Mouse (Mus musculus) intestine, embryonic 16.5 days (tissue): ENCODE measurements around the gene Clrn3. TPM values are rescaled to one million over a fixed set of nuclear protein-coding genes. Genes with fewer than 3 reads are reported as not detected.
A peak's percentile ranks its signal among the peaks of the same experiment; 100 is the strongest.
"Not testable (repeated sequence)": the region's sequence is repeated elsewhere in the genome, so short reads cannot be mapped to it uniquely, and the experiment has no call there.

Experiments used
- ATAC-seq: fragments of 200-750 bp; cut with Nextera tagmentation; 2 replicates; pipeline ENCODE4 v1.8.0; 2017; ENCODE audit warnings: moderate TSS enrichment, moderate library complexity
- H3K27ac ChIP-seq: fragments of 300-500 bp; sonication (generic); 2 replicates; pipeline ENCODE4 v1.5.1; 2014; ENCODE audit warnings: mild to moderate bottlenecking, low read length
- H3K27me3 ChIP-seq: fragments of 300-500 bp; sonication (generic); replicated peaks from 2 replicates; pipeline ENCODE4 v1.6.1; 2014; ENCODE audit warnings: low read length, control low read depth, mixed read lengths; ENCODE audit not compliant: control insufficient read depth, insufficient read depth
- H3K36me3 ChIP-seq: fragments of 300-500 bp; sonication (generic); 2 replicates; pipeline ENCODE4 v1.6.1; 2014; ENCODE audit warnings: low read length, control low read depth; ENCODE audit not compliant: control insufficient read depth, insufficient read depth
- H3K4me1 ChIP-seq: fragments of 300-500 bp; sonication (generic); 2 replicates; pipeline ENCODE4 v1.6.1; 2014; ENCODE audit warnings: low read length, control low read depth, mixed read lengths; ENCODE audit not compliant: control insufficient read depth, insufficient read depth
- H3K4me2 ChIP-seq: fragments of 300-500 bp; sonication (generic); 2 replicates; pipeline ENCODE4 v1.6.1; 2014; ENCODE audit warnings: low read depth, low read length, control low read depth
- H3K4me3 ChIP-seq: fragments of 300-500 bp; sonication (generic); 2 replicates; pipeline ENCODE4 v1.5.1; 2014; ENCODE audit warnings: mild to moderate bottlenecking, low read length
- H3K9ac ChIP-seq: fragments of 300-500 bp; sonication (generic); 2 replicates; pipeline ENCODE4 v1.6.1; 2014; ENCODE audit warnings: low read depth, low read length
- H3K9me3 ChIP-seq: fragments of 300-500 bp; sonication (generic); 2 replicates; pipeline ENCODE4 v1.6.1; 2016; ENCODE audit warnings: low read length, control low read depth; ENCODE audit not compliant: control insufficient read depth
- WGBS: fragments of 180-500 bp; shearing (Covaris S2); extraction: QIAGEN DNeasy Blood & Tissue Kit; methylation state at CpG from one replicate; pipeline ENCODE4 v1.1.7; 2014; 5-methylcytosine and 5-hydroxymethylcytosine counted together
- polyA plus RNA-seq: library from polyadenylated mRNA; unstranded; fragments of >200 nt; fragmentation: Nextera tagmentation; extraction: Ambion mirVana; gene quantifications from 2 replicates; pipeline ENCODE4 v1.2.1, GENCODE M21; 2015

The Clrn3 gene
- polyA plus RNA-seq, 1 experiment from 2014 or later: 40.3 TPM

DNA sequence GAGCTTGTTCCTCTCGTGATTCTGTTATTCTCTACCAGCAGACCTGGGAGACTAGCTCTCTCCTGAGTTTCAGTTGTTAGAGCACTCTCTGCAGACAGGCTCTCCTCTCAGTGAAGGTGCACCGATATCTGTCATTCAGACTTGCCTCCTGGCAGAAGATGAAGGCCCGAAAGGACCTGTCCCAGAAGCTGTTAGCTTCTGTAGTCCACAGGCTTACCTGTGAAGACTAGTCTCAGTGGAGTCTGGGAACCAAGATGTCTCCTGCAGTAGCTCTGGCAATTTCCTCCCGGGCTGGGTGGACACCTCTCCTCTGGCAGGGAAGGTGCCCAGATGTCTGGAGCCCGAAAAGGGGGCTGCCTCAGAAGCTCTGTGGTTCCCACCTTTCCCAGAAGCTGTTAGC lies 21.9 kb downstream of the Clrn3 start:
- H3K4me2 ChIP-seq, H3K4me3 ChIP-seq, H3K9me3 ChIP-seq, H3K27me3 ChIP-seq, ATAC-seq, H3K27ac ChIP-seq, H3K36me3 ChIP-seq, H3K9ac ChIP-seq: not testable (repeated sequence)
- 91% methylated on average over 5 of the region's 5 CpGs for WGBS
- peaks cover 14% of the 10 kb centered on the region for H3K4me1 ChIP-seq

DNA sequence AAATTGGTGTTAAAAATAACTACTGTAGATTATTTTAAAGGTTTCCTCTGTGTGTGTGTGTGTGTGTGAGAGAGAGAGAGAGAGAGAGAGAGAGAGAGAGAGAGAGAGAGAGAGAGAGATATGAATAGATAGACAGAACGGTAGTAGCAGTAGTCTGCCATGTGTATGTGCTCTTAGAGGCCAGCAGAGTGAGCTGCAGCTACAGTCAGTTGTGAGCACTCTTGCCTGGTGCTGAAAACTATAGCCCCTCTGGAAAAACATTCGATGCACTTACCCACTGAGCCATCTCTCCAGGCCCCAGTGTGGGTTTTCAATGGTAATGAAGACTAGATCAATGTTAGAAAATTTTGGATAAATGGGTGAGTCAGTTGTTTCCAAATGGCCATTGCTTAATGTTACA lies 29.1 kb downstream of the Clrn3 start:
- 49% methylated on average over 2 of the region's 2 CpGs for WGBS
- no peaks in the 10 kb centered on the region for H3K36me3 ChIP-seq
- no peaks in the 10 kb centered on the region for H3K4me1 ChIP-seq

DNA sequence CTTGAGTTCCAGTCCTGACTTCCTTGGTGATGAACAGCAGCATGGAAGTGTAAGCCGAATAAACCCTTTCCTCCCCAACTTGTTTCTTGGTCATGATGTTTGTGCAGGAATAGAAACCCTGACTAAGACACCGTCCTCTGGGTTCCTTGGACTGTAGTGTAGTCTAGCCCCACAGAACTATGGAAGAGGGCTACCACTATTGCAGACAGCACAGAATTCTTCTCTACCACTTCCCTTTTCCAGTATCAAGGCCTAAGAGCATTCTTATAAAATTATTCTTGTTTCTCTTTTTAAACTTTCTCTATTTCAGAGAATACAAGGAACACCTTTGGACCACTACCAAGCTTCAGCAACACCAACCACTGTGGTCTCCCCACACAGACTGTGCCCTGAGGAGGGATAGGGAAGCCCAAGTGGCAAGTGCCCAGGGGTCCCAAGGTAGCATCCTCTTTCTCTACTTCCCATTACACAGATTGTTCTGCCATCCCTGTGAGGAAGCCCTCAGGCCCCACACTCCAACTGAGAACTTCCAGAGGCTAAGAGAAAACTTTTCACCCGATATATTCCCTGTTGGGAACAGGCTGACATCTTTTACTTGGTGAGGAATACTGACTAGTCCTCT lies 29.8 kb downstream of the Clrn3 start:
- Histone ChIP-seq H3K27me3 (no peaks in the 10 kb centered on the region), H3K36me3 (no peaks in the 10 kb centered on the region), H3K4me3 (no peak overlapping the region), H3K9ac (no peak overlapping the region), H3K4me2 (no peak overlapping the region), H3K4me1 (no peaks in the 10 kb centered on the region), H3K27ac (no peak overlapping the region), H3K9me3 (no peaks in the 10 kb centered on the region)
- ATAC-seq: no peak
- 70% methylated on average over 2 of the region's 3 CpGs for WGBS

More for the DNA sequence above, 29.1 kb downstream of the Clrn3 start:
- no peaks in the 10 kb centered on the region for H3K9me3 ChIP-seq
- H3K27me3 ChIP-seq: no peaks in the 10 kb centered on the region
- H3K4me2 ChIP-seq: no peak overlapping the region
- no peak overlapping the region for H3K4me3 ChIP-seq
- 0 out of 2 replicates have a peak, but pooled peaks have one; percentile 55 for ATAC-seq
- H3K9ac ChIP-seq: no peak overlapping the region
- no peak overlapping the region for H3K27ac ChIP-seq

DNA sequence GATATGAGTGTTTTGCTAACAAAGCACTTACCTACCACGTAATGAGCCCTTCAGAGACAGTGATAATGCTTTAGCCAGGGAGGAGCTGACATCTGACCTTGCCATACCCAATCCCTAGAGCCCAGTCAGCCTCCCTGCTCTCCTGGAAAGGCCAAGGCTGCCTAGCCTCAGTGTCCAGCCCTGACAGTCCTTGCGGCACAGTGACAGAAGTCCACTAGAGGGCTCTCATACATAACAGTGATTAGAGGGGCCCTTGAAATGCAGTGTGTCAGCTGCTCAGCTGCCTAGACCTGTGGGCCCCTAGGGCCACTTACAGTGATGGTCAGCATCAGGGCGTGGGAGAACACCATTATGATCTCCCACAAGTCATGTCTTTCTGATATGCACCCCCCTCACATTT lies 33.2 kb downstream of the Clrn3 start:
- Histone ChIP-seq H3K27me3 (no peaks in the 10 kb centered on the region), H3K27ac (no peak overlapping the region), H3K4me1 (no peaks in the 10 kb centered on the region), H3K36me3 (no peaks in the 10 kb centered on the region), H3K9ac (no peak overlapping the region), H3K9me3 (no peaks in the 10 kb centered on the region), H3K4me3 (no peak overlapping the region), H3K4me2 (no peak overlapping the region)
- peak; percentile 59; the same call in 1 of the 2 replicates for ATAC-seq
- 44% methylated on average over 3 of the region's 3 CpGs for WGBS

DNA sequence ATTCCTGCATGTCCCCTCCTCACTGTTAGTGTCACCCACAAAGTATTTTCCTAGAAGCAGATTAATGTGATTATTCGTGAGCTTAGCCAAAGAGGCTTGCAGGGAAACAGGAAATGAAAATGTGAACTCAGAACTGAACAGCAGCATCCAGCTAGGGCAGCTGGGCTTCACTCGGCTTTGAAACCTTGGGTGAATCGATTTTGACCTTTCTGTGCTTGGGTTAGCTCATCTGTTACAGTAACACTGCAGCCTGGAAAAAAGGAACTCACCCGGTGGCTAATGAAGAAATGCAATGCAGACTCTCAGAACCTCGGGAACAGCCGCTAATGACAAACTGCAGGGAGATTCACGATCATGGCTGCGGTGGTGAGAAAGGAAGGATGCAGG lies 38.0 kb downstream of the Clrn3 start:
- no peak overlapping the region for H3K27ac ChIP-seq
- no peaks in the 10 kb centered on the region for H3K27me3 ChIP-seq
- WGBS: 49% methylated on average over 8 of the region's 8 CpGs
- no peaks in the 10 kb centered on the region for H3K9me3 ChIP-seq
- H3K36me3 ChIP-seq: no peaks in the 10 kb centered on the region
- H3K4me3 ChIP-seq: no peak overlapping the region
- no peak overlapping the region for H3K4me2 ChIP-seq
- no peaks in the 10 kb centered on the region for H3K4me1 ChIP-seq
- no peak overlapping the region for H3K9ac ChIP-seq
- ATAC-seq: no peak

DNA sequence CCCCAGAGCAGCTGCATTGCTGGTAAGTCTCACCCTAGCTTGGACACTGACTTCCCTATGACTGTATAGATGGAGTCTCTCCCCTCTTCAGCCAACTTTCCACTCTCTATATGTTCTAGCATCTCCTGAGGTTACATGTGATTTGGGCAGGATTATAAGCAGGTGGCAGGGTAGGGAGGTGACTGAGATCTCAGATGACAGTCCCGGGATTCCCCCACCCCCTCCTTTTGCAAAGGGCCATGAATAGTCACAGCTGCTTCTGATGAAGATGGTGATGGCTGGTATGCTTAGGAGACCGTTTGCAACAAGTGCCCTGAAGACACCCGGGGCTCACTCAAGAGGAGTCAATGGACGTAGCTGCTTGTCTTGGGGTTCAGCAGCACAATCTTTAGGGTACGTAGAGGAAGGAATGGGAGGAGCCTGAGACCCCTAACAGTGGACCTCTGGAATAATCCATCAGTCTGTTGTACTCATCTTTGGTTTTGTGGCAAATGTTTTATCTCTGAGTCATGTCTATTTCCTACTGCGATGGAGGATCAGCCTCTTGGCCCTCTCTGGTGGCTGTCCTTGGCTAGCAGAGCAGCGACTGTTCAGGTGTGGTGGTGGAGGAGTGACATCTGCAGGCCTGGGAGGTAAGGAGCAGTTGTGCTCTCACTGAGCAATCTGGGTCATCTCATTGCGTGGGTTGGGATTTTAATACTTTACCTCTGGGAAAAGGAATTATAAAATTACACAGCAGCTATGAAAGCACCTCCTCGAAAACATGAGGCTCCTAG lies 38.5 kb downstream of the Clrn3 start:
- H3K4me2 ChIP-seq: no peak overlapping the region
- no peaks in the 10 kb centered on the region for H3K36me3 ChIP-seq
- no peak overlapping the region for H3K4me3 ChIP-seq
- no peak for ATAC-seq
- no peak overlapping the region for H3K9ac ChIP-seq
- no peak overlapping the region for H3K27ac ChIP-seq
- WGBS: 80% methylated on average over 9 of the region's 9 CpGs
- no peaks in the 10 kb centered on the region for H3K4me1 ChIP-seq
- no peaks in the 10 kb centered on the region for H3K27me3 ChIP-seq
- no peaks in the 10 kb centered on the region for H3K9me3 ChIP-seq

DNA sequence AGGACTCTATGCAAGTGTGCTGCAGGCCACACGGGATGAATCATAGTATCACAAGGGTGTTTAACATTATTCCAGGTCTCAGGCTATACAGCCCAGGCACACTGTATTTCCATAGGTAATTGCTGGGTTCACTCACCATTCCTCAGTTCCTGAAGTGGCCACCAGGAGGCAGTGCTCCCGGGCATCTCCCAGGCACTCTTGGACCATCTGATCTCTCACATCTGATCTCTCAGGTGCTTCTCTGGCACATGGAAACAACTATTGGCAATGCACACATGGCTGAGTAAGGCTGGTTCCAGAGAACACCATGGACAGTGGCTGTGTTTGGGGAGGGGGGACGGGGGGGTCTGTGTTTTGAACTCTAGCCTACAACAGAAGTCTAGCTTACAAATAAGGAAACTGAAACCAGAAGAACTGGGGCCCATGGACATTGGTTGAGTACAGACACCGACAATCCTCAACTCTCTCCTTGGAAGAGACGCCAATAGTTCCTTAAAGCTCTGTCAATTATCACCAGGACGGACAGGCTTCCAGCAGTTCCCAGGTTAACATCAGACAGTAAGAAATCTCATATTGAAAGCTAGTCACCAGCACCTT lies 40.1 kb downstream of the Clrn3 start:
- Histone ChIP-seq H3K9ac (no peak overlapping the region), H3K4me3 (no peak overlapping the region), H3K4me2 (no peak overlapping the region), H3K36me3 (no peaks in the 10 kb centered on the region), H3K9me3 (no peaks in the 10 kb centered on the region), H3K4me1 (no peaks in the 10 kb centered on the region), H3K27ac (no peak overlapping the region), H3K27me3 (no peaks in the 10 kb centered on the region)
- peak; percentile 26; the same call in 1 of the 2 replicates for ATAC-seq
- 61% methylated on average over 6 of the region's 6 CpGs for WGBS

DNA sequence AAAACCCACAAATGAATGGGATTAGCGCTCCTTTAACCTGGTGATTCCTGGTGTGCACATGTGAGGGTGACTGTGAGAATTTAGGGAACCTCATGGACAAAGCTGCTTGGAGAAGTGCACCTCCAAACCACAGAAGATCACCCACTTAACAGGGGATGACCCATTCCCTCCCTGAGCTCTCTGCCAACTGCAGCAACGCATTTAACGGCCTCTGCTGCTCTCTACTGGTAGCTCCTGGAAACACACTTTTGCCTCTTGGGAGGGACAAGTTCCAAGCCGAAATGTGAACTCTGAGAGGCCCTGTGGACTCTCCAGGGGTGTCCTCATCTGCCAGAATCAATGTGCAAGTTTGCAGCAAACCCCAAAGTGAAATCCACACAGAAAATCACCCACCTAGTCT lies 41.0 kb downstream of the Clrn3 start:
- 24% methylated on average over 4 of the region's 4 CpGs for WGBS
- no peak for ATAC-seq
- Histone ChIP-seq H3K27ac (no peak overlapping the region), H3K27me3 (no peaks in the 10 kb centered on the region), H3K9me3 (no peaks in the 10 kb centered on the region), H3K4me1 (no peaks in the 10 kb centered on the region), H3K4me3 (no peak overlapping the region), H3K36me3 (no peaks in the 10 kb centered on the region), H3K9ac (no peak overlapping the region), H3K4me2 (no peak overlapping the region)

DNA sequence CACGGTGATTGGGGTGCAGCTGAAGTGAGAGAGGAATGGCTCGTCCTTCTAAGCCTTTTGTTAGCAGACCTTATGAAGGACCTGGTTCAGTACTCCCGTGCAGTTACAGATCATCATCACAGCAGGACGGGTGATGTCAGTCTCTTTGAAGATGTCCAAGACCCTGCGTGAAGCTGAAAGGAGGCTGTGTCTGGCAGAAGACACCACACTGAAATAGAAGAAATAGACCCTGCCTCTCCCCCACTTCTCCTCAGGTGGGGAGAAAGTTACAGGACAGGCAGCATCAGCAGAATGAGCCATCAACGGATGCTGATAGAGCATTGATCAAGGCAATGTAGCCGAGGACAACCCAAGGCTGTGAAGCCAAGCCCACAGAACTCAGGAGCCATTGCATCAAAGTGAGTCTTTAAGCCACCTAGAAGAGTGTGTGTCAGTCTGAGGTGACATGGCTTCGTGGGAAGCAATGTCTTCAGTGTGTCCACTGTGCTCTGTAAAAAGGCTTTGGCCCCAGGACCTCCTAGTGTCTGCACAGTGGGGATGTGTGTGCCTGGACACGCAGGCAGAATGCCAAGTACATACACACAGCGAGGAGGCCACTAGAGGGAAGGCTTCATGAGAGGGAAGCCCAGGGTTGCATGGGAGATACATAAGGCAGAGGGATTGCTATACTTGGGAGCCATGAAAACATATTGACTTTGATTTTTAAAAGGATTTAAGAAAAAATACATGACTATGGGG lies 41.6 kb downstream of the Clrn3 start:
- Histone ChIP-seq H3K36me3 (no peaks in the 10 kb centered on the region), H3K9me3 (no peaks in the 10 kb centered on the region), H3K27ac (no peak overlapping the region), H3K9ac (no peak overlapping the region), H3K4me2 (no peak overlapping the region), H3K4me1 (no peaks in the 10 kb centered on the region), H3K4me3 (no peak overlapping the region), H3K27me3 (no peaks in the 10 kb centered on the region)
- 64% methylated on average over 10 of the region's 10 CpGs for WGBS
- 0 out of 2 replicates have a peak, but pooled peaks have one; percentile 38 for ATAC-seq
